Mouse (Mus musculus) kidney, postnatal 36 days (tissue): ENCODE measurements around the gene Mylk3.

Experiments used
- DNase-seq, 2 experiments: peaks; one replicate each; pipeline ENCODE4 v3.0.0; 2021 to 2022; ENCODE audit warnings: mixed read lengths in 2 of 2

The Mylk3 gene

DNA sequence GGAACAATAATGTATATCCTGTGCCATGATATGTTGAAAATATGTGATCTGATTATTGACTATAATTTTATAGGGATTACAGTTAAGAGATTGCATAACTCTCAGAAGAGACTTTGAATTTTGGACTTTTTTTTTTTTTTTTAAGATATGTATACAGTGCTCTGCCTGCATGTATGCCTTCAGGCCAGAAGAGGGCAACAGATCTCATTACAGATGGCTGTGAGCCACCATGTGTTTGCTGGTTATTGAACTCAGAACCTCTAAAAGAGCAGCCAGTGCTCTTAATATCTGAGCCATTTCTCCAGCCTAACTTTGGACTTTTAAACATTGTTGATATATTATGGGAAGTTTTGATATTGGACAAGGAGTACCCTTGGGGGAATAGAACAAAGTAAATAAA, 74.4 kb downstream of the Mylk3 start:
- DNase-seq: peak; percentile 30 to 43

DNA sequence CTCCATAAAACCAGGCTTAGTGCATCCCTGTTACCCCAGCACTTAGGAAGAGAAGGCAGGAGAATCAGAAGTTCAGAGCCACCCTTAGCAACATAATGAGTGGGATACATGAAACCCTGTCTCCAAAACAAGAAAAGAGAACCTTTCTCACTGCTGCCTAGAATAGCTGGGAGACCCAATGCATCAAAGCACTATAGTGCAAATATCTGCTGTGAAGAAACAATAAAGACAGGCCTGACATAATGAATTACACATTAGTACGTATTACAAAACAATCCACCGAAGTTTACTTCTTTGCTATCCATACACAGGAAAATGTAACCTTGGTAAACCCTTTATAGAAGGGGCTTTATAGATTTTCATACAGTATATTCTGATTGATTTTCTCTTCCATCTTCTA, 77.6 kb downstream of the Mylk3 start:
- DNase-seq: no peak

DNA sequence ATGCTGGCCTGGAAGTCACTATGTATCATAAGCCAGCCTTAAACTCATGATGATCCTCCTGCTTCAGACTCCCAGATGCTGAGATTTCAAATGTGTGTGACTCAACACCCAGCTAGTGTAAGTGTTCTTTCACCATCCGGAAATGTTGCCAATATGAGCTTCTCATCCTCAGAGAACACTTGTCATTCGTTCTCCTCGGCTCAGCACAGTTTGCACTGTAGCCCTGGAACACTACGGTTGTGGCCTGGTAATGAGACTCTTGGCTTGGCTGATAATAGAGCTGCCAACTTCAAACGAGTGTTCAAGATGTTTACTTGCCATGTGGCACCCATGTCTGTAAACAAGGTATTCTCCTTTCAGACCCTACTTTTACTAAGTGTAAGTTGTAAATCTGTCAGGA, 82.6 kb downstream of the Mylk3 start:
- DNase-seq: no peak

DNA sequence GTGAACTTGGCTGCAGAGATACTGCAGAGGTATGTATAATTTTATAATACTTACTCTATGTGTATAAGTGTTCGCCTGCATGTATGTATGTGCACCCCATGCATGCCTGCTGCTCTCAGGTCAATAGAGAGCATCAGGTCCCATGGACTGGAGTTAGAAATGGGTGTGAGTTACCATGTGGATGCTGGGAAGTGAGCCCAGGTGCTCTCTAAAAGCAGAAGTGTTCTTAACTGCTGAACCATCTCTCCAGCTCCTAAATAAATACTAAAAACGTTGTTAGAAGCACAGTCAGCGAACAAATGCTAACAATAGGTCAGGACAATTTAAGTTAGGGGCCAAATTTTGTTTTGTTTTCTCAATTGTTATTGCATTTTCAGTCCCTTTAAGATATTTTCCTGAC, 83.2 kb downstream of the Mylk3 start:
- DNase-seq: no peak

DNA sequence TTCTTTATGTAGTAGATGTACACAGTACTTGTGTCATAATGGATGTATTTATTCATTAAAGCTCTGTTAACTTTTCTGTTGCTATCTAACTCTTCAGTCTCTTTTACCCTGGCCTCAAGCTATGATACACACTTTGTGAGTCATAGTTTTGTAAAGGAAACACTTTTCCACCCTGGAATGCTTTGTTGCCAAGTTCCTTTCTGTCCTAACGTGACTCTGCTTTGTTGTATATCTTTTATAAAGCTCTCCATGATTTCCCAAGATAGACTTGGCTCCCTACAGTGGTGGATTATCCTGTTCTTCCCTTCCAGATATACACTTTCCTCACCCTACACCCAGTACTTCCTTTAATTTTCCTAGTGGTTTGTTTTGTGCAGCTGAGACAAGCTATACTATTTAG, 84.2 kb downstream of the Mylk3 start:
- no peak for DNase-seq

- peak; percentile 97 to 99 for DNase-seq
Measured at GRCm38 (mm10) chr8:85299434-85300077, 86.6 kb downstream of the Mylk3 start, which contains the start of the genes Orc6 and Vps35. TSS of gene Orc6 (plus strand) at chr8:85299632. TSS of gene Vps35 (minus strand) at chr8:85299802.

- DNase-seq: peak in 1 of 2 experiments; percentile 22
Measured at GRCm38 (mm10) chr8:85298600-85299433, 87.3 kb downstream of the Mylk3 start.

- no peak for DNase-seq
Measured at GRCm38 (mm10) chr8:85286846-85287245, 99.3 kb downstream of the Mylk3 start.
